Mouse (Mus musculus): Measurements from ENCODE around the gene Slc22a12. TPM values are rescaled to one million over a fixed set of nuclear protein-coding genes. Genes with fewer than 3 reads are reported as not detected.

Gene Slc22a12
- polyA plus RNA-seq, 1 experiment from 2014 or later = not detected

GRCm38 (mm10) chr19:6551215-6551614 is 8.4 kb upstream of the Slc22a12 start:
- no peak overlapping the region for H3K27ac ChIP-seq
- no peaks in the 10 kb centered on the region for H3K9me3 ChIP-seq
- H3K4me1 ChIP-seq (replicated peaks) = peaks cover 19% of the 10 kb centered on the region; the same call in 1 of the 2 replicates
- H3K36me3 ChIP-seq = no peaks in the 10 kb centered on the region
- H3K27me3 ChIP-seq (ENCODE audit: insufficient read depth, poor library complexity, severe bottlenecking) = no peaks in the 10 kb centered on the region
- DNase-seq (ENCODE audit: low spot score) = no peak
- 76% methylated on average over 4 of the region's 4 CpGs for WGBS
- H3K4me3 ChIP-seq = no peak overlapping the region

- Histone ChIP-seq H3K9me3 (0 out of 2 replicates have a peak, but pooled peaks cover 4% of the 10 kb centered on the region), H3K27me3 (ENCODE audit: insufficient read depth, poor library complexity, severe bottlenecking) (no peaks in the 10 kb centered on the region), H3K4me3 (no peak overlapping the region), H3K36me3 (no peaks in the 10 kb centered on the region), H3K4me1 (replicated peaks) (peaks cover 19% of the 10 kb centered on the region; the same call in 1 of the 2 replicates), H3K27ac (no peak overlapping the region)
- 86% methylated on average over 11 of the region's 11 CpGs for WGBS
- DNase-seq (ENCODE audit: low spot score) = no peak
These were observed 6.7 kb upstream of the Slc22a12 start for GRCm38 (mm10) chr19:6549566-6549965.

GRCm38 (mm10) chr19:6548431-6549410 is 5.9 kb upstream of the Slc22a12 start:
- H3K27me3 ChIP-seq (ENCODE audit: insufficient read depth, poor library complexity, severe bottlenecking) = no peaks in the 10 kb centered on the region
- H3K4me3 ChIP-seq = no peak overlapping the region
- 80% methylated on average over 16 of the region's 16 CpGs for WGBS
- H3K9me3 ChIP-seq = 0 out of 2 replicates have a peak, but pooled peaks cover 4% of the 10 kb centered on the region
- no peak overlapping the region for H3K27ac ChIP-seq
- H3K4me1 ChIP-seq (replicated peaks) = peaks cover 12% of the 10 kb centered on the region
- no peak for DNase-seq (ENCODE audit: low spot score)
- no peaks in the 10 kb centered on the region for H3K36me3 ChIP-seq

GRCm38 (mm10) chr19:6547801-6548200 is 5.0 kb upstream of the Slc22a12 start:
- H3K27ac ChIP-seq = no peak overlapping the region
- peaks cover 15% of the 10 kb centered on the region for H3K4me1 ChIP-seq (replicated peaks)
- no peaks in the 10 kb centered on the region for H3K36me3 ChIP-seq
- 0 out of 2 replicates have a peak, but pooled peaks cover 4% of the 10 kb centered on the region for H3K9me3 ChIP-seq
- H3K27me3 ChIP-seq (ENCODE audit: insufficient read depth, poor library complexity, severe bottlenecking) = no peaks in the 10 kb centered on the region
- 85% methylated on average over 5 of the region's 5 CpGs for WGBS
- no peak overlapping the region for H3K4me3 ChIP-seq
- no peak for DNase-seq (ENCODE audit: low spot score)

GRCm38 (mm10) chr19:6546096-6546495 is 3.3 kb upstream of the Slc22a12 start:
- 0 out of 2 replicates have a peak, but pooled peaks cover 4% of the 10 kb centered on the region for H3K9me3 ChIP-seq
- H3K4me3 ChIP-seq = no peak overlapping the region
- no peaks in the 10 kb centered on the region for H3K36me3 ChIP-seq
- peaks cover 8% of the 10 kb centered on the region for H3K4me1 ChIP-seq (replicated peaks)
- no peak for DNase-seq (ENCODE audit: low spot score)
- 78% methylated on average over 1 of the region's 1 CpGs for WGBS
- no peak overlapping the region for H3K27ac ChIP-seq
- no peaks in the 10 kb centered on the region for H3K27me3 ChIP-seq (ENCODE audit: insufficient read depth, poor library complexity, severe bottlenecking)

GRCm38 (mm10) chr19:6545481-6545880 is 2.6 kb upstream of the Slc22a12 start:
- no peak for DNase-seq (ENCODE audit: low spot score)
- Histone ChIP-seq H3K36me3 (no peaks in the 10 kb centered on the region), H3K9me3 (0 out of 2 replicates have a peak, but pooled peaks cover 4% of the 10 kb centered on the region), H3K4me3 (no peak overlapping the region), H3K4me1 (replicated peaks) (peaks cover 8% of the 10 kb centered on the region), H3K27ac (no peak overlapping the region), H3K27me3 (ENCODE audit: insufficient read depth, poor library complexity, severe bottlenecking) (no peaks in the 10 kb centered on the region)
- 89% methylated on average over 5 of the region's 5 CpGs for WGBS

GRCm38 (mm10) chr19:6544712-6545111 is 1.9 kb upstream of the Slc22a12 start:
- Histone ChIP-seq H3K4me1 (replicated peaks) (peaks cover 8% of the 10 kb centered on the region), H3K4me3 (no peak overlapping the region), H3K27ac (no peak overlapping the region), H3K36me3 (no peaks in the 10 kb centered on the region), H3K27me3 (ENCODE audit: insufficient read depth, poor library complexity, severe bottlenecking) (no peaks in the 10 kb centered on the region), H3K9me3 (0 out of 2 replicates have a peak, but pooled peaks cover 4% of the 10 kb centered on the region)
- no peak for DNase-seq (ENCODE audit: low spot score)
- 89% methylated on average over 13 of the region's 13 CpGs for WGBS

- Histone ChIP-seq H3K4me1 (replicated peaks) (peaks cover 8% of the 10 kb centered on the region), H3K36me3 (no peaks in the 10 kb centered on the region), H3K27me3 (ENCODE audit: insufficient read depth, poor library complexity, severe bottlenecking) (no peaks in the 10 kb centered on the region), H3K27ac (peak overlapping the region; percentile 35; the same call in 1 of the 2 replicates), H3K4me3 (no peak overlapping the region), H3K9me3 (0 out of 2 replicates have a peak, but pooled peaks cover 4% of the 10 kb centered on the region)
- no peak for DNase-seq (ENCODE audit: low spot score)
- WGBS = 48% methylated on average over 7 of the region's 7 CpGs
These were observed 686 bp upstream of the Slc22a12 start for GRCm38 (mm10) chr19:6543518-6543917.

GRCm38 (mm10) chr19:6543035-6543383 is 177 bp upstream of the Slc22a12 start:
- no peak for DNase-seq (ENCODE audit: low spot score)

GRCm38 (mm10) chr19:6541521-6541920 is 1.3 kb downstream of the Slc22a12 start:
- H3K4me3 ChIP-seq = no peak overlapping the region
- no peaks in the 10 kb centered on the region for H3K27me3 ChIP-seq (ENCODE audit: insufficient read depth, poor library complexity, severe bottlenecking)

More at GRCm38 (mm10) chr19:6543035-6543383, 177 bp upstream of the Slc22a12 start:
- Histone ChIP-seq H3K4me3 (no peak overlapping the region), H3K27me3 (ENCODE audit: insufficient read depth, poor library complexity, severe bottlenecking) (no peaks in the 10 kb centered on the region), H3K9me3 (0 out of 2 replicates have a peak, but pooled peaks cover 4% of the 10 kb centered on the region), H3K4me1 (replicated peaks) (peaks cover 8% of the 10 kb centered on the region), H3K36me3 (no peaks in the 10 kb centered on the region), H3K27ac (no peak overlapping the region)
- 93% methylated on average over 6 of the region's 6 CpGs for WGBS

GRCm38 (mm10) chr19:6540191-6540590 is 2.6 kb downstream of the Slc22a12 start:
- Histone ChIP-seq H3K9me3 (0 out of 2 replicates have a peak, but pooled peaks cover 4% of the 10 kb centered on the region), H3K4me1 (replicated peaks) (peaks cover 13% of the 10 kb centered on the region), H3K27me3 (ENCODE audit: insufficient read depth, poor library complexity, severe bottlenecking) (no peaks in the 10 kb centered on the region), H3K27ac (no peak overlapping the region), H3K36me3 (no peaks in the 10 kb centered on the region), H3K4me3 (no peak overlapping the region)
- DNase-seq (ENCODE audit: low spot score) = no peak
- WGBS = 82% methylated on average over 6 of the region's 6 CpGs

More at GRCm38 (mm10) chr19:6541521-6541920, 1.3 kb downstream of the Slc22a12 start:
- Histone ChIP-seq H3K36me3 (no peaks in the 10 kb centered on the region), H3K4me1 (replicated peaks) (peaks cover 8% of the 10 kb centered on the region), H3K27ac (no peak overlapping the region), H3K9me3 (0 out of 2 replicates have a peak, but pooled peaks cover 4% of the 10 kb centered on the region)
- 83% methylated on average over 7 of the region's 7 CpGs for WGBS
- DNase-seq (ENCODE audit: low spot score) = no peak

GRCm38 (mm10) chr19:6539592-6539991 is 3.2 kb downstream of the Slc22a12 start:
- Histone ChIP-seq H3K36me3 (no peaks in the 10 kb centered on the region), H3K27ac (no peak overlapping the region), H3K4me1 (replicated peaks) (peaks cover 14% of the 10 kb centered on the region), H3K4me3 (no peak overlapping the region), H3K9me3 (0 out of 2 replicates have a peak, but pooled peaks cover under 1% of the 10 kb centered on the region), H3K27me3 (ENCODE audit: insufficient read depth, poor library complexity, severe bottlenecking) (no peaks in the 10 kb centered on the region)
- DNase-seq (ENCODE audit: low spot score) = no peak
- WGBS = 82% methylated on average over 4 of the region's 4 CpGs

- H3K27me3 ChIP-seq (ENCODE audit: insufficient read depth, poor library complexity, severe bottlenecking) = peaks cover 8% of the 10 kb centered on the region
- WGBS = 87% methylated on average over 6 of the region's 6 CpGs
These were observed 4.3 kb downstream of the Slc22a12 start for GRCm38 (mm10) chr19:6538546-6538945.

More at GRCm38 (mm10) chr19:6538546-6538945, 4.3 kb downstream of the Slc22a12 start:
- no peaks in the 10 kb centered on the region for H3K9me3 ChIP-seq
- DNase-seq (ENCODE audit: low spot score) = no peak
- no peak overlapping the region for H3K4me3 ChIP-seq
- H3K27ac ChIP-seq = no peak overlapping the region
- no peaks in the 10 kb centered on the region for H3K36me3 ChIP-seq
- H3K4me1 ChIP-seq (replicated peaks) = peaks cover 17% of the 10 kb centered on the region

All from hindbrain, embryonic 10.5 days (tissue).